Mouse (Mus musculus): Measurements from ENCODE around the gene Thsd4. TPM values are rescaled to one million over a fixed set of nuclear protein-coding genes. Genes with fewer than 3 reads are reported as not detected.
A peak's percentile ranks its signal among the peaks of the same experiment; 100 is the strongest.

Gene Thsd4
- polyA plus RNA-seq, 1 experiment: 2.6 TPM

- Histone ChIP-seq H3K27ac (ENCODE audit: insufficient read depth, low read length) (no peak overlapping the region), H3K4me3 (ENCODE audit: insufficient read depth, low read length) (no peak overlapping the region), H3K4me1 (ENCODE audit: control insufficient read depth, insufficient read depth, low read length) (no peaks in the 10 kb centered on the region)
- TF ChIP-seq CTCF (IDR thresholded peaks at IDR 0.05; ENCODE audit: extremely low read depth, insufficient read depth, low read length) (no peak), POLR2A (IDR thresholded peaks at IDR 0.05; ENCODE audit: extremely low read depth, insufficient read depth, low read length) (no peak)
These were observed 404.0 kb downstream of the Thsd4 start for GRCm38 (mm10) chr9:60117831-60118230.

- Histone ChIP-seq H3K4me1 (ENCODE audit: control insufficient read depth, insufficient read depth, low read length) (no peaks in the 10 kb centered on the region), H3K4me3 (ENCODE audit: insufficient read depth, low read length) (no peak overlapping the region), H3K27ac (ENCODE audit: insufficient read depth, low read length) (no peak overlapping the region)
- TF ChIP-seq POLR2A (IDR thresholded peaks at IDR 0.05; ENCODE audit: extremely low read depth, insufficient read depth, low read length): no peak
These were observed 406.1 kb downstream of the Thsd4 start for GRCm38 (mm10) chr9:60115711-60116247.

- no peak overlapping the region for H3K4me3 ChIP-seq (ENCODE audit: insufficient read depth, low read length)
- TF ChIP-seq POLR2A (IDR thresholded peaks at IDR 0.05; ENCODE audit: extremely low read depth, insufficient read depth, low read length) (no peak), CTCF (IDR thresholded peaks at IDR 0.05; ENCODE audit: extremely low read depth, insufficient read depth, low read length) (no peak)
- H3K4me1 ChIP-seq (ENCODE audit: control insufficient read depth, insufficient read depth, low read length): no peaks in the 10 kb centered on the region
- no peak overlapping the region for H3K27ac ChIP-seq (ENCODE audit: insufficient read depth, low read length)
These were observed 406.5 kb downstream of the Thsd4 start for GRCm38 (mm10) chr9:60115306-60115705.

- Histone ChIP-seq H3K4me1 (ENCODE audit: control insufficient read depth, insufficient read depth, low read length) (no peaks in the 10 kb centered on the region), H3K4me3 (ENCODE audit: insufficient read depth, low read length) (no peak overlapping the region), H3K27ac (ENCODE audit: insufficient read depth, low read length) (no peak overlapping the region)
- TF ChIP-seq POLR2A (IDR thresholded peaks at IDR 0.05; ENCODE audit: extremely low read depth, insufficient read depth, low read length) (no peak), CTCF (IDR thresholded peaks at IDR 0.05; ENCODE audit: extremely low read depth, insufficient read depth, low read length) (no peak)
These were observed 411.6 kb downstream of the Thsd4 start for GRCm38 (mm10) chr9:60110200-60110599.

GRCm38 (mm10) chr9:60106683-60107082 is 415.2 kb downstream of the Thsd4 start:
- H3K4me3 ChIP-seq (ENCODE audit: insufficient read depth, low read length): no peak overlapping the region
- no peaks in the 10 kb centered on the region for H3K4me1 ChIP-seq (ENCODE audit: control insufficient read depth, insufficient read depth, low read length)
- TF ChIP-seq POLR2A (IDR thresholded peaks at IDR 0.05; ENCODE audit: extremely low read depth, insufficient read depth, low read length) (no peak), CTCF (IDR thresholded peaks at IDR 0.05; ENCODE audit: extremely low read depth, insufficient read depth, low read length) (no peak)
- no peak overlapping the region for H3K27ac ChIP-seq (ENCODE audit: insufficient read depth, low read length)

- no peak for TF ChIP-seq POLR2A (IDR thresholded peaks at IDR 0.05; ENCODE audit: extremely low read depth, insufficient read depth, low read length)
- TF ChIP-seq CTCF (IDR thresholded peaks at IDR 0.05; ENCODE audit: extremely low read depth, insufficient read depth, low read length): no peak
- Histone ChIP-seq H3K4me1 (ENCODE audit: control insufficient read depth, insufficient read depth, low read length) (no peaks in the 10 kb centered on the region), H3K27ac (ENCODE audit: insufficient read depth, low read length) (no peak overlapping the region), H3K4me3 (ENCODE audit: insufficient read depth, low read length) (no peak overlapping the region)
These were observed 415.7 kb downstream of the Thsd4 start for GRCm38 (mm10) chr9:60106106-60106505.

GRCm38 (mm10) chr9:60094211-60094610 is 427.6 kb downstream of the Thsd4 start:
- no peak overlapping the region for H3K4me3 ChIP-seq (ENCODE audit: insufficient read depth, low read length)
- H3K27ac ChIP-seq (ENCODE audit: insufficient read depth, low read length): no peak overlapping the region
- no peak for TF ChIP-seq POLR2A (IDR thresholded peaks at IDR 0.05; ENCODE audit: extremely low read depth, insufficient read depth, low read length)
- TF ChIP-seq CTCF (IDR thresholded peaks at IDR 0.05; ENCODE audit: extremely low read depth, insufficient read depth, low read length): no peak

GRCm38 (mm10) chr9:60092428-60092827 is 429.4 kb downstream of the Thsd4 start:
- no peak overlapping the region for H3K4me3 ChIP-seq (ENCODE audit: insufficient read depth, low read length)
- TF ChIP-seq CTCF (IDR thresholded peaks at IDR 0.05; ENCODE audit: extremely low read depth, insufficient read depth, low read length) (no peak), POLR2A (IDR thresholded peaks at IDR 0.05; ENCODE audit: extremely low read depth, insufficient read depth, low read length) (no peak)
- H3K27ac ChIP-seq (ENCODE audit: insufficient read depth, low read length): no peak overlapping the region
- H3K4me1 ChIP-seq (ENCODE audit: control insufficient read depth, insufficient read depth, low read length): peaks cover 6% of the 10 kb centered on the region; the same call in 1 of the 2 replicates

More at GRCm38 (mm10) chr9:60094211-60094610, 427.6 kb downstream of the Thsd4 start:
- peaks cover 6% of the 10 kb centered on the region; the same call in 1 of the 2 replicates for H3K4me1 ChIP-seq (ENCODE audit: control insufficient read depth, insufficient read depth, low read length)

GRCm38 (mm10) chr9:60089441-60089840 is 432.4 kb downstream of the Thsd4 start:
- Histone ChIP-seq H3K4me1 (ENCODE audit: control insufficient read depth, insufficient read depth, low read length) (peaks cover 6% of the 10 kb centered on the region; the same call in 1 of the 2 replicates), H3K4me3 (ENCODE audit: insufficient read depth, low read length) (no peak overlapping the region), H3K27ac (ENCODE audit: insufficient read depth, low read length) (no peak overlapping the region)
- TF ChIP-seq CTCF (IDR thresholded peaks at IDR 0.05; ENCODE audit: extremely low read depth, insufficient read depth, low read length): no peak
- no peak for TF ChIP-seq POLR2A (IDR thresholded peaks at IDR 0.05; ENCODE audit: extremely low read depth, insufficient read depth, low read length)

- Histone ChIP-seq H3K4me3 (ENCODE audit: insufficient read depth, low read length) (no peak overlapping the region), H3K27ac (ENCODE audit: insufficient read depth, low read length) (no peak overlapping the region), H3K4me1 (ENCODE audit: control insufficient read depth, insufficient read depth, low read length) (peaks cover 6% of the 10 kb centered on the region; the same call in 1 of the 2 replicates)
- TF ChIP-seq CTCF (IDR thresholded peaks at IDR 0.05; ENCODE audit: extremely low read depth, insufficient read depth, low read length): peak; percentile 55
- TF ChIP-seq POLR2A (IDR thresholded peaks at IDR 0.05; ENCODE audit: extremely low read depth, insufficient read depth, low read length): no peak
These were observed 433.7 kb downstream of the Thsd4 start for GRCm38 (mm10) chr9:60088101-60088500.

All from cortical plate, adult 2 months (tissue).